In the genomic region with DNA sequence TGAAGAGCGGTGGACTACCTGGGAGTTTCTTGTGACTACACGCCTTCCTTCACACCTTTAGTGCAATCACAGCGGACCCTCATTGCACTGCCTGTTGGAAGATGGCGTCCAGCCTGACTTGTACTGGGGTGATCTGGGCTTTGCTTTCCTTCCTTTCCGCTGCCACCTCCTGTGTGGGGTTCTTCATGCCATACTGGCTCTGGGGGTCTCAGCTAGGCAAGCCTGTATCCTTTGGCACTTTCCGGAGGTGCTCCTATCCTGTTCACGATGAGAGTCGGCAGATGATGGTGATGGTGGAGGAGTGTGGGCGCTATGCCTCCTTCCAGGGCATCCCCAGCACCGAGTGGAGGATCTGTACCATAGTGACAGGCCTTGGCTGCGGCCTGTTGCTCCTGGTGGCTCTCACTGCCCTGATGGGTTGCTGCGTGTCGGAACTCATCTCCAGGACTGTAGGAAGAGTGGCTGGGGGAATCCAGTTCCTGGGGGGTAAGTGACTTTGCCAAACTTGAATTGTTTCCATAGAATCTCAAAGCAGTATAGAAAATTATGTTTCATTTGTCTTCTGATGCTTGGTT, we compare ENCODE assay signal across 10 mouse cellular contexts. TPM values are rescaled to one million over a fixed set of nuclear protein-coding genes. Genes with fewer than 3 reads are reported as not detected.
A peak's percentile ranks its signal among the peaks of the same experiment; 100 is the strongest.
DNase-seq lines count a peak whose midpoint lies in the region; ATAC-seq and TF ChIP-seq lines count a peak whose summit lies in the region.
"Had no signal": no experiment of that assay in that cellular context is flagged by ENCODE, and none has a peak within 500 bp of the region (broad histone marks: within the 10 kb centered on the region; RNA-seq: fewer than 3 reads in every experiment).

No protein-coding gene starts in this region.

- peak overlapping the region; percentile 30 for H3K9ac ChIP-seq in heart, adult 2 months (ENCODE audit: low read depth, low read length)
- no peak overlapping the region for H3K9ac ChIP-seq in neural tube, embryonic 11.5 days (ENCODE audit: low read length)
- H3K9ac ChIP-seq in limb, embryonic 12.5 days (replicated peaks) = no peak overlapping the region
- no peak overlapping the region for H3K9ac ChIP-seq in stomach, postnatal 0 days (ENCODE audit: low read length)

- no peaks in the 10 kb centered on the region for H3K27me3 ChIP-seq in heart, adult 2 months (ENCODE audit: control insufficient read depth, insufficient read depth, low read length)
- no peaks in the 10 kb centered on the region for H3K27me3 ChIP-seq in neural tube, embryonic 11.5 days (ENCODE audit: control insufficient read depth, insufficient read depth, low read length)
- peaks cover 6% of the 10 kb centered on the region; the same call in 1 of the 2 replicates for H3K27me3 ChIP-seq in limb, embryonic 12.5 days
- H3K27me3 ChIP-seq in stomach, postnatal 0 days (ENCODE audit: control insufficient read depth, insufficient read depth, low read length) = no peaks in the 10 kb centered on the region
- H3K27me3 ChIP-seq: CH12.LX had no signal

- H3K4me3 ChIP-seq in heart, adult 2 months = peak overlapping the region; percentile 81
- no peak overlapping the region for H3K4me3 ChIP-seq in neural tube, embryonic 11.5 days (ENCODE audit: low read depth, low read length)
- H3K4me3 ChIP-seq in limb, embryonic 12.5 days (replicated peaks) = peak overlapping the region; percentile 76
- no peak overlapping the region for H3K4me3 ChIP-seq in stomach, postnatal 0 days (ENCODE audit: low read depth, low read length)

- H3K27ac ChIP-seq in heart, adult 2 months = peak overlapping the region; percentile 91
- no peak overlapping the region for H3K27ac ChIP-seq in neural tube, embryonic 11.5 days (ENCODE audit: low read depth, low read length)
- H3K27ac ChIP-seq in limb, embryonic 12.5 days = peak overlapping the region; percentile 69; the same call in 1 of the 2 replicates
- no peak overlapping the region for H3K27ac ChIP-seq in stomach, postnatal 0 days (replicated peaks)

- no peak for TF ChIP-seq POLR2A in heart, adult 2 months (IDR thresholded peaks at IDR 0.05; ENCODE audit: insufficient read depth, low read depth, low read length)

- H3K79me2 ChIP-seq in heart, adult 2 months (replicated peaks; ENCODE audit: control insufficient read depth, insufficient read depth, low read length) = peaks cover 3% of the 10 kb centered on the region; the same call in 1 of the 2 replicates

- no peak for TF ChIP-seq CTCF in heart, adult 2 months (IDR thresholded peaks at IDR 0.05)
- no peak for TF ChIP-seq CTCF in stomach, postnatal 0 days (IDR thresholded peaks at IDR 0.05; ENCODE audit: low read depth)

- H3K4me2 ChIP-seq in neural tube, embryonic 11.5 days (ENCODE audit: low read depth) = peak overlapping the region; percentile 17; the same call in 1 of the 2 replicates
- H3K4me2 ChIP-seq in limb, embryonic 12.5 days = peak overlapping the region; percentile 87
- H3K4me2 ChIP-seq in stomach, postnatal 0 days (replicated peaks; ENCODE audit: low read depth) = peak overlapping the region; percentile 86

- TF ChIP-seq EP300 in heart, adult 2 months (IDR thresholded peaks at IDR 0.05; ENCODE audit: insufficient read depth, low read depth, low read length) = no peak
- no peak for TF ChIP-seq EP300 in stomach, postnatal 0 days (optimal IDR thresholded peaks at IDR 0.05)

- no peaks in the 10 kb centered on the region for H3K9me3 ChIP-seq in neural tube, embryonic 11.5 days (ENCODE audit: control insufficient read depth, low read length)
- no peaks in the 10 kb centered on the region for H3K9me3 ChIP-seq in limb, embryonic 12.5 days
- no peaks in the 10 kb centered on the region for H3K9me3 ChIP-seq in stomach, postnatal 0 days (ENCODE audit: control insufficient read depth, low read length)

- DNase-seq in heart, adult 2 months = no peak
- DNase-seq in heart, postnatal 4 days = no peak
- no peak for DNase-seq in neural tube, embryonic 11.5 days (ENCODE audit: low spot score)
- DNase-seq in neural tube, embryonic 10.5 days (ENCODE audit: extremely low spot score, low spot score) = no peak
- DNase-seq in stomach, postnatal 0 days (ENCODE audit: low spot score) = no peak
- DNase-seq in layer of hippocampus, adult 9-10 months (ENCODE audit: low spot score) = no peak
- no peak for DNase-seq in left cerebral cortex, adult 11 months (ENCODE audit: low spot score)
- DNase-seq: kidney, postnatal 14 days had no signal

- no peak for ATAC-seq in neural tube, embryonic 11.5 days (ENCODE audit: insufficient read depth, low FRiP score, low TSS enrichment)
- ATAC-seq in limb, embryonic 12.5 days (ENCODE audit: insufficient number of reproducible peaks, insufficient read depth, low FRiP score, low TSS enrichment, low read depth) = no peak
- no peak for ATAC-seq in stomach, postnatal 0 days (ENCODE audit: low FRiP score, low TSS enrichment)

- intact Hi-C loops in heart, adult 2 months (cut with DNase I) = loop anchor here (5.0 kb wide), 2 partner anchors 44 to 124 kb away; no protein-coding TSS in a partner anchor

- H3K4me1 ChIP-seq in heart, adult 2 months (ENCODE audit: control insufficient read depth, insufficient read depth, low read length) = peaks cover 10% of the 10 kb centered on the region
- peaks cover 9% of the 10 kb centered on the region; the same call in 1 of the 2 replicates for H3K4me1 ChIP-seq in neural tube, embryonic 11.5 days (ENCODE audit: control insufficient read depth, insufficient read depth, low read length)
- peaks cover 42% of the 10 kb centered on the region for H3K4me1 ChIP-seq in limb, embryonic 12.5 days (replicated peaks)
- no peaks in the 10 kb centered on the region for H3K4me1 ChIP-seq in stomach, postnatal 0 days (replicated peaks; ENCODE audit: control insufficient read depth, insufficient read depth)

- H3K36me3 ChIP-seq in heart, adult 2 months (ENCODE audit: control insufficient read depth, insufficient read depth, low read length) = peaks cover 8% of the 10 kb centered on the region
- no peaks in the 10 kb centered on the region for H3K36me3 ChIP-seq in neural tube, embryonic 11.5 days (ENCODE audit: control insufficient read depth, insufficient read depth, low read length)
- H3K36me3 ChIP-seq in limb, embryonic 12.5 days = no peaks in the 10 kb centered on the region
- H3K36me3 ChIP-seq in stomach, postnatal 0 days (ENCODE audit: control insufficient read depth, insufficient read depth, low read length) = no peaks in the 10 kb centered on the region

- WGBS in heart, adult 2 months = 68% methylated on average over 13 of the region's 13 CpGs
- WGBS in neural tube, embryonic 11.5 days = 89% methylated on average over 13 of the region's 13 CpGs
- WGBS in limb, embryonic 12.5 days = 91% methylated on average over 13 of the region's 13 CpGs
- 88% methylated on average over 13 of the region's 13 CpGs for WGBS in stomach, postnatal 0 days

RNA-seq across cellular contexts. Expression of a gene that starts 2.0 kb away (rescaled TPM):
- 10 to 100 TPM; 51.4 to 53.5 TPM for total RNA-seq in heart, adult 2 months (2021)
- 79.4 and 143 TPM in 2 replicates for polyA plus RNA-seq in heart, adult 2 months (2012; rRNA removed)
- total RNA-seq in heart, postnatal 4 days (2021) = 10 to 100 TPM; 76.4 to 79.6 TPM
- 50.1 and 51.4 TPM in 2 replicates for polyA plus RNA-seq in neural tube, embryonic 11.5 days (2014; fragmentation: Nextera tagmentation; extraction: Ambion mirVana)
- polyA plus RNA-seq in limb, embryonic 12.5 days (2016; fragmentation: Nextera tagmentation; extraction: Ambion mirVana) = 56.5 and 66.7 TPM in 2 replicates
- polyA plus RNA-seq in stomach, postnatal 0 days (2015; fragmentation: Nextera tagmentation; extraction: Ambion mirVana) = 37.4 and 39.3 TPM in 2 replicates
- total RNA-seq: CH12.LX had no signal

RNA-seq across cellular contexts. Expression of a gene that starts 26.3 kb away (rescaled TPM):
- 10 to 100 TPM; 48.3 to 59.6 TPM for total RNA-seq in heart, adult 2 months (2021)
- 37.1 and 61.5 TPM in 2 replicates for polyA plus RNA-seq in heart, adult 2 months (2012; rRNA removed)
- total RNA-seq in heart, postnatal 4 days (2021) = 10 to 100 TPM; 50.5 to 53.0 TPM
- polyA plus RNA-seq in neural tube, embryonic 11.5 days (2014; fragmentation: Nextera tagmentation; extraction: Ambion mirVana) = 54.9 and 55.6 TPM in 2 replicates
- 47.9 and 51.5 TPM in 2 replicates for polyA plus RNA-seq in limb, embryonic 12.5 days (2016; fragmentation: Nextera tagmentation; extraction: Ambion mirVana)
- polyA plus RNA-seq in stomach, postnatal 0 days (2015; fragmentation: Nextera tagmentation; extraction: Ambion mirVana) = 25.1 and 25.7 TPM in 2 replicates

Comparison
In these comparisons a context has a peak if more than half of its experiments do, and no peak if none do; other contexts are left out.
1. H3K27ac ChIP-seq: peak in heart, adult 2 months (single experiment) and limb, embryonic 12.5 days (single experiment); none in neural tube, embryonic 11.5 days (single experiment) and stomach, postnatal 0 days (single experiment).
2. H3K4me3 ChIP-seq: peak in heart, adult 2 months (single experiment) and limb, embryonic 12.5 days (single experiment); none in neural tube, embryonic 11.5 days (single experiment) and stomach, postnatal 0 days (single experiment).
3. H3K4me2 ChIP-seq: peak in every context shown above with its lines; median percentile 87 in limb, embryonic 12.5 days; 86 in stomach, postnatal 0 days; 17 in neural tube, embryonic 11.5 days.